Mouse (Mus musculus) forebrain, embryonic 11.5 days (tissue): ENCODE data around the gene Atp13a2. TPM values are rescaled to one million over a fixed set of nuclear protein-coding genes. Genes with fewer than 3 reads are reported as not detected.

Experiments
- ATAC-seq: fragments of 200-750 bp; cut with Nextera tagmentation; replicated peaks from 2 replicates; pipeline ENCODE4 v1.8.0; 2017; ENCODE audit warnings: moderate TSS enrichment; ENCODE audit not compliant: low FRiP score
- DNase-seq: peaks from one replicate; pipeline ENCODE4 v3.0.0-alpha.2; 2017; ENCODE audit warnings: low spot score
- H3K27ac ChIP-seq: fragments of 300-500 bp; sonication (generic); 2 replicates; pipeline ENCODE4 v1.5.1; 2014; ENCODE audit warnings: low read depth, low read length
- H3K27me3 ChIP-seq: fragments of 300-500 bp; sonication (generic); 2 replicates; pipeline ENCODE4 v1.6.1; 2014; ENCODE audit warnings: mild to moderate bottlenecking, low read length, mixed read lengths; ENCODE audit not compliant: control insufficient read depth, insufficient read depth
- H3K36me3 ChIP-seq: fragments of 300-500 bp; sonication (generic); 2 replicates; pipeline ENCODE4 v1.6.1; 2014; ENCODE audit warnings: mild to moderate bottlenecking, low read length, moderate library complexity, mixed read lengths; ENCODE audit not compliant: control insufficient read depth, insufficient read depth
- H3K4me1 ChIP-seq: fragments of 300-500 bp; sonication (generic); replicated peaks from 2 replicates; pipeline ENCODE4 v1.6.1; 2014; ENCODE audit warnings: low read length, mixed read lengths; ENCODE audit not compliant: control insufficient read depth, insufficient read depth
- H3K4me2 ChIP-seq: fragments of 300-500 bp; sonication (generic); 2 replicates; pipeline ENCODE4 v1.6.1; 2014; ENCODE audit warnings: low read depth, mild to moderate bottlenecking, low read length, moderate library complexity, mixed read lengths; ENCODE audit not compliant: severe bottlenecking
- H3K4me3 ChIP-seq: fragments of 300-500 bp; sonication (generic); 2 replicates; pipeline ENCODE4 v1.5.1; 2014; ENCODE audit warnings: low read depth, low read length
- H3K9ac ChIP-seq: fragments of 300-500 bp; sonication (generic); 2 replicates; pipeline ENCODE4 v1.6.1; 2014; ENCODE audit warnings: low read length
- H3K9me3 ChIP-seq: fragments of 300-500 bp; sonication (generic); 2 replicates; pipeline ENCODE4 v1.6.1; 2016; ENCODE audit warnings: low read length, mixed read lengths; ENCODE audit not compliant: control insufficient read depth
- WGBS: fragments of 180-500 bp; shearing (Covaris S2); extraction: QIAGEN DNeasy Blood & Tissue Kit; methylation state at CpG from one replicate; pipeline ENCODE4 v1.1.7; 2014; 5-methylcytosine and 5-hydroxymethylcytosine counted together
- polyA plus RNA-seq: library from polyadenylated mRNA; unstranded; fragments of >200 nt; fragmentation: Nextera tagmentation; extraction: Ambion mirVana; gene quantifications from 2 replicates; pipeline ENCODE4 v1.2.1, GENCODE M21; 2014

The Atp13a2 gene
- polyA plus RNA-seq, 1 experiment from 2014 or later: 51.2 TPM

DNA sequence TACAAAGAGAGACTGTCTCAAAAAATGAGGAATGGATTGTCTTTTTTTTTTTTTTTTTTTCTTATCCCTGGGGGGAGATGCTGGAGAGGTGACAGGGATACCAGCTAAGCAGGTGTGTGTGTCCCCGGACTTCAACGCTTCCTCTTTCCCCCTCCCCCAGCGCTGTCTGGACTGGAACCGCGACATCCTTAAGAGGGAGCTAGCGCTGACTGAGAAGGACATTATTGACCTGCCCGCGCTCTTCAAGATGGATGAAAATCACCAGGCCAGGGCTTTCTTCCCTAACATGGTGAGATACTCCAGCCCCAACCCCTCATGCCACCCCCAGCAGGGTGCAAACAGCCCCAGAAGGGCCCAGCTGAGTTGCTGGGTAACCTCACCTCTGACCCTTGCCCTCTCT, 37.6 kb upstream of the Atp13a2 start:
- Histone ChIP-seq H3K4me3 (no peak overlapping the region), H3K27ac (no peak overlapping the region), H3K9me3 (no peaks in the 10 kb centered on the region), H3K9ac (no peak overlapping the region), H3K27me3 (no peaks in the 10 kb centered on the region), H3K4me1 (no peaks in the 10 kb centered on the region), H3K4me2 (no peak overlapping the region), H3K36me3 (no peaks in the 10 kb centered on the region)
- ATAC-seq: no peak
- no peak for DNase-seq
- 84% methylated on average over 8 of the region's 8 CpGs for WGBS

DNA sequence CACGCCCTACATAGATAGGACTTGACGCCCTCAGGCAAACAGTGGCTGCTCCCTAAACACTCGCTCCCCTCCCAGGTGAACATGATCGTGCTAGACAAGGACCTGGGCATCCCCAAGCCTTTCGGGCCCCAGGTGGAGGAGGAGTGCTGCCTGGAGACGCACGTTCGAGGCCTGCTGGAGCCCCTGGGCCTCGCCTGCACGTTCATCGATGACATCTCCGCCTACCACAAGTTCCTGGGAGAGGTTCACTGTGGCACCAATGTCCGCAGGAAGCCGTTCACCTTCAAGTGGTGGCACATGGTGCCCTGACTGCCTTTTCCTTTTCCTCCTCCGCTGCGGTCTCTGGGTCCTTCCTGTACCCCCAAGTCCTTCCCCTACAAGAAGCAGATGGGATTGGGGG, 37.1 kb upstream of the Atp13a2 start:
- H3K9ac ChIP-seq: no peak overlapping the region
- ATAC-seq: no peak
- DNase-seq: no peak
- no peaks in the 10 kb centered on the region for H3K27me3 ChIP-seq
- H3K36me3 ChIP-seq: no peaks in the 10 kb centered on the region
- no peaks in the 10 kb centered on the region for H3K4me1 ChIP-seq
- H3K27ac ChIP-seq: no peak overlapping the region
- H3K4me3 ChIP-seq: no peak overlapping the region
- H3K4me2 ChIP-seq: no peak overlapping the region
- H3K9me3 ChIP-seq: no peaks in the 10 kb centered on the region
- 87% methylated on average over 16 of the region's 16 CpGs for WGBS

DNA sequence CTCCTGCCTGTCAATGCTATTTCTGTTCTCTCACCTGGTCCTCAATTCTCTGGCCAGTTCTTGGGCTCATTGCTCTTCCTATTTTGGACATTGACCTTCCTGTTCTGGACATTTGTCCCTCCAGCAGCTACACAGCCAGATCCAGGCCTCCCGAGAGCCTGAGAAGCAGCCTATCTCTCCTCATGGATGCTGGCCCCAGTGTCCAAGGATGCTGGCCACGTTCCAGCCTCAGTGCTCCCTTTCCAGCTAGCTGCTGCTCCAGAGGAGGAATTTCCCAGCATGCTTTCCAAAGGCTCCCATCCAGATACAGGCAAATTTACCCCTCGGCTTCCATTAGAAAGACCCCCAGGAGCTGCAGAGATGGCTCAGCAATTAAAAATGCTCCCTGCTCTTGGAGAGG, 36.1 kb upstream of the Atp13a2 start:
- 87% methylated on average over 3 of the region's 3 CpGs for WGBS
- no peak overlapping the region for H3K4me3 ChIP-seq

DNA sequence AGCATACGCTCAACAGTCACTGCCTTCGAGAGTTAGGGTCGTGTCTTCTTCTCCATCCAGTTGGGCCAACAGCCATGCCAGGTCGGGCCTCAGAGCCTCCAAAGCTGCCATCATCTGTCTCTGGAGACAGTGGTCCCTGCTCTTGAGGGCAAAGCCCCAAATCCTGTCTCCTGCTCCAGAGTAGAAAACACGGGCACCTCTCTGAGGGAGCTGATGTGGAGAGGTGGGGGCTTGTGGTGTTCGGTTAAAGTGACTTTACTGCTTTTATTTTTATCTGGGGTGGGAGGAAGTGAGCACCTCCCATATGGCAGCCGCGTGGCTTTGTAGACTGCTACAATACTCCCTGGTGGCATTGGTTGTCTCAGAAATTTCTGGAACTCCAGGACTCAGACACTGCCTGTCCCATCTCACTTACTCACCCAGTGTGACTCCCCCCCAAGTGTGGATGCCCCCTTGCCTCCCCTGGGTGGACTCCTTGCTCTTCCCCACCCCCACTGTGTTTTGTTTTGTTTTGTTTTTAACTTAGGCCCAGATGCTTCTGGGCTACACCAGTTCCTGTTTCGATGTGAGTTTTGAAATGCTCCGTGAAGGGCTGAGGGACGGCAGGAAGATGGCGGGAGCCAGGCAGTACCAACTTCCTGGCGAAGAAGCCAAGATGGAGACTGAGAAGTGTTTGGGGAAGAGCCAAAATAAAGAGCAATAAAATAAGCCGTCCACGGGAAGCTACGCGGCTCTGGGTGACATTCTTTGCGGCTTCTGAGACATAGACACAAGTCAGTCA, 34.6 kb upstream of the Atp13a2 start:
- no peak overlapping the region for H3K9ac ChIP-seq
- 91% methylated on average over 18 of the region's 18 CpGs for WGBS

More for the DNA sequence above, 36.1 kb upstream of the Atp13a2 start:
- H3K9me3 ChIP-seq: no peaks in the 10 kb centered on the region
- no peak overlapping the region for H3K4me2 ChIP-seq
- DNase-seq (no peak), ATAC-seq (no peak)
- H3K9ac ChIP-seq: no peak overlapping the region
- no peaks in the 10 kb centered on the region for H3K27me3 ChIP-seq
- no peaks in the 10 kb centered on the region for H3K4me1 ChIP-seq
- H3K27ac ChIP-seq: no peak overlapping the region
- no peaks in the 10 kb centered on the region for H3K36me3 ChIP-seq

DNA sequence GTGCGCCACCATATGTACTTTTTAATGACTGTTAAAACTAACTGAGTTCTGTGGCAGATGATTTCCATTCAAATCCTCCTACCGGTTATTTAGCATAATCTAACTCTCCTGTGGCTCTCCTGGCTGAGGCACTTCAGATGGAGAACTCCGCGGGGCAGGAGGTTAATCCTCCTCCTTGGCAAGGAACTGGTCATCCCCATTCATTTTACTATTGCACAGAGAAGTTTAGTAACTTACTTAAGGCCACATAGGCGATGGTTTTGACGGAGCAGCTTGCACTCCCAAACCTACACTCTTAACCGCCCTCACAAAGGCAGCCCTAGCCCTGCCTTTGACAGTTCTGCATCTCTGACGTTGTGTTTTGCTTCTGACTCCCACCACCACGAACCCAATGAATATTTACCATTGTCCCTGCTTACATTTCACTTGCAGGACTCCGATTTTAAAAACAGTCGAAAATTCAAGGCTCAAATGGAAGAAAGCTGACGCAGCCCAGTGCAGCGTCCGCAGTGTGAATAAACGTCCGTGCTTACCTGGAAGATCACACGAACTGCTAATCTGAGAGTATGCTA, 29.5 kb upstream of the Atp13a2 start:
- no peak for ATAC-seq
- H3K36me3 ChIP-seq: no peaks in the 10 kb centered on the region
- WGBS: 4% methylated on average over 17 of the region's 17 CpGs
- no peak for DNase-seq
- peak overlapping the region; percentile 55 for H3K9ac ChIP-seq
- H3K27ac ChIP-seq: no peak overlapping the region
- H3K27me3 ChIP-seq: no peaks in the 10 kb centered on the region
- H3K9me3 ChIP-seq: no peaks in the 10 kb centered on the region
- H3K4me2 ChIP-seq: peak overlapping the region; percentile 61
- H3K4me1 ChIP-seq: peaks cover 9% of the 10 kb centered on the region; the same call in 1 of the 2 replicates
- peak overlapping the region; percentile 33 for H3K4me3 ChIP-seq

More for the DNA sequence above, 34.6 kb upstream of the Atp13a2 start:
- Histone ChIP-seq H3K4me3 (no peak overlapping the region), H3K27me3 (no peaks in the 10 kb centered on the region), H3K4me2 (no peak overlapping the region), H3K36me3 (no peaks in the 10 kb centered on the region), H3K9me3 (no peaks in the 10 kb centered on the region), H3K4me1 (peaks cover 4% of the 10 kb centered on the region; the same call in 1 of the 2 replicates), H3K27ac (no peak overlapping the region)
- ATAC-seq: no peak
- DNase-seq: no peak

DNA sequence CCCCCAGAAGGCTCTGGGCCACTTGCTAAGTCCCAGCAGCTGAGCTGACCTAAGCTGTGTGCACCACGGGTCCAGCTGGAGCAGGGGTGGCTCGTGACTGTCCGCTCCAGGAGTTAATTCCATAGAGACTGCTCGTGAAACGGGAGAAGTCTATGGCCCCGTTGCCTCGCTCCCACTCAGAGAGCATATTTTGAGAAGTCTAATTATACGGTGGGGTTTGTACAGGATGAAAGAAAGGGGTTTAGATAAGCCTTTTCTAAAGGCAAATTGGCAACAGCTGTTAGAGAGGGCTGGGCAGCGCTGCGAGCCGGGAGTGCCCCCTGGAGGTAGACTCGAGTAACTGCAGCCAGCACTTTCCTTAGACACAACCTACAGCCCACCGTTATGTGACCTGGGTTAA, 28.9 kb upstream of the Atp13a2 start:
- ATAC-seq: no peak
- 0% methylated on average over 13 of the region's 13 CpGs for WGBS
- H3K27me3 ChIP-seq: no peaks in the 10 kb centered on the region
- peak; percentile 86 for DNase-seq
- H3K4me2 ChIP-seq: peak overlapping the region; percentile 61
- no peaks in the 10 kb centered on the region for H3K9me3 ChIP-seq
- H3K9ac ChIP-seq: peak overlapping the region; percentile 55
- H3K36me3 ChIP-seq: no peaks in the 10 kb centered on the region
- peaks cover 9% of the 10 kb centered on the region; the same call in 1 of the 2 replicates for H3K4me1 ChIP-seq
- no peak overlapping the region for H3K27ac ChIP-seq
- peak overlapping the region; percentile 33 for H3K4me3 ChIP-seq

DNA sequence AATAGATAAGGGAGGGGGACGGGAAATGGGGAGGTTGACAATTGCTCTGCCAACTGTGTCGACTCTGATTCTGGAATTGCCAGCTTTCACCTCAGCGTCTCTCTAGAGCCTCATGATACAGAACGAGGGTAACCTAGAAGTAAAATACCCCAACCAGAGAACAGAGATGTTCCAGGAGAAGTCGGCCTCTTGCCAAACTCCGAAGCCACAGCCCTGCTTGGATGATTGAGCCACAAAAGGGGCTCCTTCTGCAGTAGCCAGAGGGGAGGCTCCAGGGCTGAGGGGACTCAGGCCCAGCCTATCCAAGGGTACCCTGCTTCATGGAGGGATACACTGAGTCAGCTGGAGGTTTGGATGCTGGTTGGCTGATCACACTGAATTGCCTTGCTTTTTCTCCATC, 28.4 kb upstream of the Atp13a2 start:
- 64% methylated on average over 6 of the region's 6 CpGs for WGBS
- Histone ChIP-seq H3K9me3 (no peaks in the 10 kb centered on the region), H3K36me3 (no peaks in the 10 kb centered on the region), H3K4me1 (peaks cover 12% of the 10 kb centered on the region; the same call in 1 of the 2 replicates), H3K4me3 (no peak overlapping the region), H3K4me2 (no peak overlapping the region), H3K27ac (no peak overlapping the region), H3K9ac (no peak overlapping the region), H3K27me3 (no peaks in the 10 kb centered on the region)
- ATAC-seq (no peak), DNase-seq (no peak)

DNA sequence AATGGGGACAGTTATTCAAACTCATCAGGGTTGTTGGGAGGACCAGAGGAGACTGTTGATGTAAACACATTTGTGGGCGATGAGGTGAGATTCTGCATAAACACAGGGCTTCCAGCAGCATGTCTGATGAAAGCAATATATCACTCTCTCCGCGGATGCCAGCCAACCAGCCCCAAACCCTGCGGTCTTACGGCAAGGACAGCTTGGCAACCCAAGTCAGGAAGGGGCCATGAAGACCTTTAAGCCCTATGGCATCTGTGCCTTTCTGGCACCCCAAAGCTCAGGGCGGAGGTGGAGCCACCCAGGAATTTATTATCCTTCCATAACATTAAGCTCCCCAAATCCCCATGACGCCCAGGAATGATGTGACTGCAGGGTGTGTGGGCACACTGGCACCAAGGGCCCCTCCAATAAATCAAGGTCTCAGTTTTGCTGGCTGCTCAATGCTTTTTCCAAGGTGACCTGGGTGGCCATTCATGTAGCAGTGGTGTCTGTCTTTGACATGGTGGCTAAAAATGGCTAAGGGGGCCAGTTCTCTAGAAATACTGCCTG, 27.5 kb upstream of the Atp13a2 start:
- 91% methylated on average over 7 of the region's 7 CpGs for whole genome bisulfite sequencing
- Histone ChIP-seq H3K36me3 (no peaks in the 10 kb centered on the region), H3K27me3 (no peaks in the 10 kb centered on the region), H3K4me1 (peaks cover 12% of the 10 kb centered on the region; the same call in 1 of the 2 replicates), H3K4me3 (no peak overlapping the region), H3K9ac (no peak overlapping the region), H3K4me2 (no peak overlapping the region), H3K9me3 (no peaks in the 10 kb centered on the region), H3K27ac (no peak overlapping the region)
- DNase-seq: no peak
- no peak for ATAC-seq
